In the genomic region with DNA sequence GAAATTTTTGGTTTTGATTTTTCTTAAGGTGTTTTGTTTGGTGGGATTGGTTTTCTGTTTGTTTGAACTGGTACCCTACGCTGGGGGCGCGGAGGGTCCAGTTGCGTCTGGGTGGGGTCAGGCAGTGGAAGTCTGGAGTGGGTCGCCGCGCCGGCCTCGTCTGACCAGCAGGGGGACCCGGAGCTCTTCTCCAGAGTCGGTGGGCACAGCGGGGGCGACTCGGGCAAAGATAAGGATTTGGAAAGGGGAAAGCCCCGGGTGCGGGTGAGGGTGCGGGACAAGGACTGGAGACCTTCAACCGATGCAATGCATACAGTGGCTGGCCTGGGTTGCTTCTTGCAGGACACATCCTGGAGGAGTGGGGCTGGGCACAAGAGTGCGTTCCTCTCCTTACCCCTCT, we compare ENCODE assay signal across 8 mouse cellular contexts.
DNase-seq lines count a peak whose midpoint lies in the region; ATAC-seq and TF ChIP-seq lines count a peak whose summit lies in the region.

No protein-coding gene starts in this region.

- 6% methylated on average over 19 of the region's 19 CpGs for WGBS in liver, embryonic 15.5 days (ENCODE audit: insufficient replicate concordance)

- no peak overlapping the region for H3K9ac ChIP-seq in liver, embryonic 15.5 days

- peak overlapping the region; percentile 50 for H3K4me3 ChIP-seq in layer of hippocampus, adult 2 months
- H3K4me3 ChIP-seq in liver, embryonic 15.5 days (replicated peaks): no peak overlapping the region

- peak; percentile 74 for TF ChIP-seq CTCF in layer of hippocampus, adult 2 months (conservative IDR thresholded peaks at IDR 0.05)

- no peaks in the 10 kb centered on the region for H3K9me3 ChIP-seq in liver, embryonic 15.5 days (replicated peaks)

- no peaks in the 10 kb centered on the region for H3K4me1 ChIP-seq in liver, embryonic 15.5 days (replicated peaks)

- H3K27me3 ChIP-seq in liver, embryonic 15.5 days: peaks cover 10% of the 10 kb centered on the region

- ATAC-seq in granulocyte monocyte progenitor cell, adult 5-6 weeks (replicated peaks; ENCODE audit: poor library complexity, severe bottlenecking): peak; percentile 30; the same call in 1 of the 2 replicates
- ATAC-seq in liver, embryonic 15.5 days (ENCODE audit: insufficient read depth): no peak
- ATAC-seq in megakaryocyte-erythroid progenitor cell, adult 5-6 weeks (replicated peaks; ENCODE audit: low FRiP score, low TSS enrichment, poor library complexity, severe bottlenecking): no peak

- peak in 1 of 2 experiments; percentile 44 for DNase-seq in layer of hippocampus, adult 2 months (ENCODE audit: low spot score in 2 of 2)
- DNase-seq in layer of hippocampus, adult 9-11 months: no peak
- DNase-seq in embryo, embryonic 11 days: peak; percentile 72
- peak; percentile 6 for DNase-seq in yolk sac, embryonic 10.5 days (ENCODE audit: low spot score)
- DNase-seq in spleen, adult 18-20 months: no peak

- H3K4me2 ChIP-seq in liver, embryonic 15.5 days: peak overlapping the region; percentile 13; the same call in 1 of the 2 replicates

- H3K27ac ChIP-seq in layer of hippocampus, adult 2 months: no peak overlapping the region
- H3K27ac ChIP-seq in liver, embryonic 15.5 days (replicated peaks): no peak overlapping the region

- H3K36me3 ChIP-seq in liver, embryonic 15.5 days (replicated peaks): no peaks in the 10 kb centered on the region

Comparison
In these comparisons a context has a peak if more than half of its experiments do, and no peak if none do; other contexts are left out.
1. DNase-seq: peak in embryo, embryonic 11 days (single experiment) and yolk sac, embryonic 10.5 days (single experiment); none in layer of hippocampus, adult 9-11 months (single experiment) and spleen, adult 18-20 months (0 of 2).